Mouse (Mus musculus): Measurements from ENCODE around the gene Spg11. TPM values are rescaled to one million over a fixed set of nuclear protein-coding genes. Genes with fewer than 3 reads are reported as not detected.
"Not testable (repeated sequence)": the region's sequence is repeated elsewhere in the genome, so short reads cannot be mapped to it uniquely, and the experiment has no call there.

The Spg11 gene
- total RNA-seq, 2 experiments from 2014 or later: 11.4 to 12.8 TPM

GRCm38 (mm10) chr2:122146687-122147086 lies 28.5 kb upstream of the Spg11 start:
- DNase-seq (ENCODE audit: low spot score in 2 of 2): no peak

GRCm38 (mm10) chr2:122145756-122146155 lies 27.6 kb upstream of the Spg11 start:
- DNase-seq (ENCODE audit: low spot score in 2 of 2): no peak

GRCm38 (mm10) chr2:122143111-122143510 lies 24.9 kb upstream of the Spg11 start:
- no peak for DNase-seq (ENCODE audit: low spot score in 2 of 2)

- no peak for DNase-seq (ENCODE audit: low spot score in 2 of 2)
These were observed 23.3 kb upstream of the Spg11 start for GRCm38 (mm10) chr2:122141332-122141967.

- DNase-seq (ENCODE audit: low spot score in 2 of 2): no peak
These were observed 22.6 kb upstream of the Spg11 start for GRCm38 (mm10) chr2:122140815-122141214.

- no peak for DNase-seq (ENCODE audit: low spot score in 2 of 2)
These were observed 19.8 kb upstream of the Spg11 start for GRCm38 (mm10) chr2:122137839-122138465.

GRCm38 (mm10) chr2:122132618-122133017 lies 14.4 kb upstream of the Spg11 start:
- no peak for DNase-seq (ENCODE audit: low spot score in 2 of 2)

DNA sequence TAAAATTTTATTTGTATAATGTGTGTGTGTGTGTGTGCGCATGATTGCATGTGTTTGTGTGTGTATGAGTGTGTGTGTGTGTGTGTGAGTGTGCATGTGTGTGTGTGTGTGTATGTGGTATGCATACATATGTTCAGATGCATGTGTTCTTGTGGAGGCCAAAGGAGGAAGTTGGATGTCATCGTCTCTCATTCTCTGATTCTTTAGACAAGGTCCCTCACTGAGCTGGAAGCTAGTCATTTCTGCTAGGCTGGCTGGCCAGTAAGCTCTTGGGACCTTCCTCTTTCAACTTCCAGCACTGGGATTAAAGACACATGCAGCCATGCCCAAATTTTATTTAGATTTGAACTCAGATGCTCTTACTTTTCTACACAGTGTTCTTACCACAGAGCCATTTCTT lies 13.9 kb upstream of the Spg11 start:
- DNase-seq (ENCODE audit: low spot score in 2 of 2): no peak

DNA sequence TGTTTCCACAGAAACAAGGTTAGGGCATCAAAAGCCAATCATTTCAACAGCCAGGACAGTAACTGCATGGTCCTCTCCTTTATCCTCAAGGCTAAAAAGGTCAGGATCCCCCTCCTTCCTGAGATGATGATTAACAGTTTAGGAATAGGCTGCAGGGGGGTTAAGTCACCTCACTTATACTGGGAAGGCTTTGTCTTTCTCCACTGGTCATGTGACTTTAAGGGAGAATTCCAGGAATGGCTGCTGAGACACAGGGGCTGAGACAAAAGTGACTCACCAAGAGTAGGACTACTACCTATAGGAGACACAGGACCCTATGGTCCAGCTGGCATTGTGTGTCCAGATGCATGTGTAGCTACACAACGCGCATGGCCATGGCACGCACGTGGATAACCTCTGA lies 9.4 kb upstream of the Spg11 start:
- DNase-seq (ENCODE audit: low spot score in 2 of 2): no peak

- DNase-seq (ENCODE audit: low spot score in 2 of 2): no peak
These were observed 8.7 kb upstream of the Spg11 start for GRCm38 (mm10) chr2:122126765-122127347.

DNA sequence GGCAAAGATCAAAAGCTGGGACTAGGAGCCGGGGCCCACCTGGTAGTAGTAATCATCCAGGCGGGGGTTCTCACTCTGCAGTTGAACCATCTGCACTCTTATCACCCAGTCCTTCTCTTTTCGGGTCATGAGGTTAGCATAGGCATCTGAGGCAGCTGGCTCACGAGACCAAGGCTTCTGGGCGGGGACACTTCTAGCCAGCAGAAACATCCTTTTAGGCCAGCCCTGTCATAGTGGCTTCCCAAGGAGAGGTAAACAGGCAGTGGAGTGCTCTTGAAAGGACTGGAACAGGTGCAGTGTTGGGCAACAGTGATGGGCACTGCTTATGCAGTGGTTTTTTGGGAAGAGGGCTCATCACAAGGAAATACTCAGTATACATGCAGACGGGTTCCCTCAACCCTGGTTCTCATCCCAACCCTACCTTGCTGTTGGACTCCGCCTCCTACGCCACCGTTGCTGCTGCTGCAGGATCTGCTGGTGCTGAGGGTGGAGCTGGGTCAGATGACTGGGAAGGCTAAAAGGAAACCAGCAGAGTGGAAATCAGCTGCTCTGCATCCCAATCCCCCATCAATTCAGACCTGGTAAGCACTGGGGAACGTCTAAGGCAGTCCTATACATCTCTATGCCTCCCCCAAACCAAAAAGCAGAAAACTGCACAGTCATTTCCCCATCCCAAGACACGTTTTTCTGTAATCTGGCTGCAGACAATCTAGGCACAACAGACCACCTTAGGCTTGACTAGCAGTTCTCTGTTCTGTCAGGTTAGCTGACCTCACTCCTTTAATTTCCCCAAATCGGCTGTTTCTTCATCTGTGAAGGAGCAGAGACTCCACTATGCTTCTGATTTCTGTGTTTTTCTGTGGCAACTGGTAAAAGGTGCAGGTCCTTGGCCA lies 7.7 kb upstream of the Spg11 start:
- no peak for DNase-seq (ENCODE audit: low spot score in 2 of 2)

DNA sequence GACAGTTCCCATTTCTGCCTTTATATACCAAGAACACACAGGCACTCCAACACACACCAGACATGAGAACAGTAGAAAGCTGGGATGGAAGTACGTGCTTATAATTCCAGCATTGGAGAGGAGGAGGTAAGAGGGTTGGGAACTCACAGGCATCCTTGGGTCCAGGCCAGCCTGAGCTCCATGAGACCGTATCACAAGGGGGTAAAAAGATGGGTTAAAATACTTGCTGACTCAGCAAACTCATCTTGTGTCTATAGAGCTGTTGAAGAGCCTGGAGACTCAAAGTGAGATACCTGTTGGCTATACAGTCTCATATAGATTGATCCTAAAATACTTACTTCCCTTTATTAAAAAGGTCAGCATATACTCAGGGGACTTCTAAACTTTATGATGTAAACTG lies 1.3 kb downstream of the Spg11 start:
- DNase-seq (ENCODE audit: low spot score in 2 of 2): no peak

DNA sequence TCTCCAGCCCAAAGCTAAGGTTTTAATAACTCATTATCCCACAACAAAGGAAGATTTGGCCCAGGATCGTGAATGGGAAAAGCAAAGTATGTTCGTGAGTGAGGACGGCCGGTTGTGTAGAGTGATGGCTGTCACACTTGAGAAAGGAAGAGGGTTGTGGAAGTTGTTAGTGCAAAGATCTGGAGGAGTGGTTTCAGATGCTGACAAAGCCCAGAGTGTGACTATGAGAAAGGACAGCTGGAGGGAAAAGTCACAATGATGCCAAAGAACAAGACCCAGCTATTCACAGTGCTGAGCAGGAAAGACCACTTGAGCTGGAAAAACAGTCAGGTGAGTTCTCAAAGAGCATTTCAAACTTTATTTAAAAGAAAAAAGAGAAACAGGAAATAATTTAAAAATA lies 8.5 kb downstream of the Spg11 start:
- DNase-seq (ENCODE audit: low spot score in 2 of 2): no peak

DNA sequence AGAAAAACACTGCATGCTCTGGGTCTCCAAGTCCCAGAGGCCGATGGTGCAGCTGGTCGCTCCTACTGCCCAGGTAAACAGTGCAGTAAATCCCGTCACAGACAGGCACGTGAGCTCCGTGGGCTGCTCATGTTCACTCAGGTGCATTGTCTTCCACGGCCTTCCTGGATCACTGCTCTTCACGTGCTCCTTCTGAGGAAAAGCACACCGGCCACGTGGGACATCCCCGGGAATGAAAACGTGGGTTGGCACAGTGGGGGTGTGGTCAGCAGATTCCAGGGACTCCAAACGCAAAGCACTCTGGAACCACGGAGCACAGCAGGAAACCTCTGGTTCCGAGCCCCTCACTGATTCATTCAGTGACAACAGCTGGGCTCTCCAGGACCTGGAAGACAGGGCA lies 10.1 kb downstream of the Spg11 start:
- no peak for DNase-seq (ENCODE audit: low spot score in 2 of 2)

DNA sequence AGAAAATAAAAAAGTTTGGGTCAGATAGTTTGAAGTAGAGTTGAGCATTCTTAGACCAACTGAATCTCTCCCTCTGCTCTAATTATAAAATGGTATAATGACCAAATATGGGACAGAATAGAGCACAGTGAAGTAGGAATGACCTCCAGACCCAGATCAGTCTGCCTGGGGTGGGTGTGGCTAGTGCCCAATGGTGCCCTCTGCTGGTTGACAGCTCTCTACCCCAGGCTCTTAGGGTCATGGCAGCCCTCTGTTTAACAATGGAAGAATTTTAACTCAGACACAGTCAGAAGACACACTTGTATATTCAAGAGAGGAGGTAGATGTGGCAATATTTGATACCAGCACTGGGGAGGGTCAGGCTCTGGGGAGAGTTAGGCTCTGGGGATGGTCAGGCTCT lies 16.1 kb downstream of the Spg11 start:
- DNase-seq (ENCODE audit: low spot score in 2 of 2): no peak

DNA sequence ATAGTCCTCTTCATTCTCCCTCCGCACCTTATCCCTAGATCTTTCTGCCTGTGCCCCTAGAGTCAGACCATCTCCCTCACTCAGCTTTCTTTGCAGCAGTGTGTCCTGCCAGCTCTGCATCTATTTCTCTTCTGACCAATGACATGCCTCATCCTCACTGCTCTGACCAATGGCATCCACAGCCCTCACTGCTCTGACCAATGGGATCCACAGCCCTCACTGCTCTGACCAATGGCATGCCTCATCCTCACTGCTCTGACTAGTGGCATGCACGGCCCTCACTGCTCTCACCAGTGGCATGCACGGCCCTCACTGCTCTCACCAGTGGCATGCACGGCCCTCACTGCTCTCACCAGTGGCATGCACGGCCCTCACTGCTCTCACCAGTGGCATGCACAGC lies 20.5 kb downstream of the Spg11 start:
- not testable (repeated sequence) for DNase-seq (ENCODE audit: low spot score in 2 of 2)

GRCm38 (mm10) chr2:122093844-122094243 lies 24.3 kb downstream of the Spg11 start:
- DNase-seq (ENCODE audit: low spot score in 2 of 2): no peak

- peak in 1 of 2 experiments; percentile 60 for DNase-seq (ENCODE audit: low spot score in 2 of 2)
These were observed 31.7 kb downstream of the Spg11 start for GRCm38 (mm10) chr2:122086446-122086845.

- no peak for DNase-seq (ENCODE audit: low spot score in 2 of 2)
These were observed 36.3 kb downstream of the Spg11 start for GRCm38 (mm10) chr2:122081728-122082456.

GRCm38 (mm10) chr2:122069922-122070321 lies 48.3 kb downstream of the Spg11 start:
- peak in 1 of 2 experiments; percentile 48 for DNase-seq (ENCODE audit: low spot score in 2 of 2)

Data from gastrocnemius, postnatal 4 days (tissue).